Mouse (Mus musculus): ENCODE results near the gene Hacd2.

Gene Hacd2

DNA sequence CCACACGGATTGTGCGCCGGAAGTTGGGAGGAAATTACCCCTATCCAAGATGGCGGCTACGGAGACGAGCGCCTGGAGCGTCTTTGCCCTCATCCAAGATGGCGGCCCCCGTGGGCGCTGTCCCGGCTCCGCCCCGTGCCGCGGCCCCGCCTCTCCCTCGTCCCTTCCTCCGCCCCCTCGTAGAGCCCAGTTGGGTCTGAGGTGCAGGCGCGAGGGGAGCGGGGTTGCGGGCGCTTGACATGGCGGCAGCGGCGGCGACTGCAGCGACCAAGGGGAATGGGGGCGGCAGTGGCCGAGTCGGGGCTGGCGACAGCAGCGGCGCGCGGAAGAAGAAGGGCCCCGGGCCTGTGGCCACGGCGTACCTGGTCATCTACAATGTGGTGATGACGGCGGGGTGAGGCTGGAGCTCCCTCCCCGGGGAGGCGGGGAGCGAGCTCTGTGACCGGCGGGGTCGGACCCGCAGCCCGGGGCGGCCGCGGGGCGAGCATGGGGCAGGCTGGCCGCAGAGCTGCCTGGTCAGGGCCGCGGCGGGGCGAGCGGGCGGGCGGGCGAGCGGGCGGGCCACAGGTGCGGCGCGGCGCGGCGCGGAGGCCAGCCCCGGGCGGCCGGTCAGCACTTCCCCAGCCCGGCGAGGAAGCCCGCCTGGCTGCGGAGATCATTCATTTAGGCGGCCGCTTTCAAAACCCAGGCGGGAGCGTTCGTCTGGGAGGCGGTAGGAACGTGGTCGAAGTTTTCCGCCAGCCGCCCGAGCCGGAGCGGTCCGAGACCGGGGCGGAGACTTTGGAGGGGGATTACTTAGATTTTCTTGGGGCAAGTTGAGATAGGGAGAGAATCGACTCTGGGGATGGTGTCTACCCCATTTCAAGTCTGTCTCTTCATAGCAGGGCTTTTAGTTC, at the start of gene Hacd2:
Hacd2 (plus strand) TSS at position 187 of the 896 bp plus-strand sequence.
- peak; percentile 90 for DNase-seq (ENCODE audit: low spot score)

DNA sequence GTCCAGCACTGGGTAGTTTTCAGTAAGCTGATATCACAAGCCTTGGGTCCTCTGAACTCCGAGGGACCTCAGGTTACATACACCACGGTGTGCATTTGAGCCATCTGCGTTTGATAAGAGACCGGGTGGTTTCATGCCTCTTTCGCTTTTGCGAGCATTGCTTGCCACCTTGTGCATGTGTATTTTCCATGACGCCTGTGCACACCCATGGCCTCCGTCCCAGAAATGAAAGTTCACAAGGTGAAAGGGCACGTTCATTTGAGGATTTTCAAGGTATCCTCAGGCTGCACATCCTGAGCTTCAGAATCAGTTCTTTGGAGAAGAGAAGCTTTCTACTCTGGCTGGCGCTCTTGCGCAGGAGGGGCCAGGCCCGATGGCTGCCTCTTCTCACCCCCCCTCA, 49.8 kb upstream of the Hacd2 start:
- DNase-seq (ENCODE audit: low spot score), result no peak

DNA sequence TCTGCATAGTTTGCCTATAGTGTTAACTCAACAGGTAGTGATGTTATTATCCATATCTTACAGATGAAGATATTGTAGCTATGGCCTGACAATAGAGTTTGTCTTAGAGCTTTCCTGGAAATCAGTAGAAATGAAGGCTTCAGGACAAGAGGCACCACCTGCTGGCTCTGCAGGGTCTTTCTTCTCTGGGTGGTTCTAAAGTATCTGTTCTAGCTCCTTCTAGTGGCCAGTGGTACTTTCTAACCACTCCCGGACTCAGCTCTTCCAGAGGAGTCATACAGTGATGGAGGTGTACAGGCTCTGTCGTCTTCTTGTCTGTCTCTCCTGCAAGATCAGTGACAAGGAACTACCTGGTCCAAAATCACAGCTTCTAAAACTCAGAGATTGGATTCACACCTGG, 46.7 kb upstream of the Hacd2 start:
- no peak for DNase-seq (ENCODE audit: low spot score)

- no peak for DNase-seq (ENCODE audit: low spot score)
Observed at GRCm38 (mm10) chr16:34976630-34977029, 45.6 kb upstream of the Hacd2 start.

- no peak for DNase-seq (ENCODE audit: low spot score)
Observed at GRCm38 (mm10) chr16:34978018-34978417, 44.2 kb upstream of the Hacd2 start.

- no peak for DNase-seq (ENCODE audit: low spot score)
Observed at GRCm38 (mm10) chr16:34981009-34981408, 41.2 kb upstream of the Hacd2 start.

DNA sequence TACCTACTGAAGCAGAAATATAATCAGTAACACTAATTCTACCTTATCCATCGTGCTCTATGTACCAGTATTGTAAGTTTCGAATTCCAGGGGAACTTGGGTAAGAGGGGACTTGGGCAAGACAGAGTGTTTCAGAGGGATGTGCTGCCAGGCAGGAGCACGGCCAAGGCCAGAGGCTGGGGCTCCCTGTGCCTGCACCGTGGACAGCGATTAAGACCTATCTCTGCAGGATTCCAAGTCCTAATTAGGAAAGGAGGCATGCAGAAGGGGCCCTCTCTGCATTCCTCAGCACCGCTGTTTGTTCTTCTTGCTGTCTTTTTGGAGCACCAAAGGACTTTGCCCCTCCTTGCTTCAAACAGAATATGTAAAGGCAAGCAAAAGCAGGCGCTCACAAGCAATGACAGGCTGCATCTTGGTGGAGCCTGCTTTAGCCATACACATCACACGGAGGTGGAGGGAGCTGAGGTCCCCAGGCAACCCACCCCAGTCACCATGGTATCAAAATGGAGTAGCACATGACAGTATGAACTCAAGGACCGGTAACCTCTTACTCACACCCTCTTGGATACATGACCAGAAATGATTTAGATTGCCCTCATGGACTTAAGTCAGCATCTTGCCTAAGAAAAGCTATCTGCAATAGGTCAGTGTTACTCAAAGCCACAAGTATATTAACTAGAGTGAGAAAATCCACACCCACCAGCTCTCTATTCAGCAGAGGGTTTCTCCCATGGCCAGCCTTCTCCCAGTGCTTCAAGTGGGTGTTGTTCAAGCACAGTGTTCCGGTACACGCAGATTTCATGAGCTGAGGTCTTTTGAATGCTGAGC, 37.8 kb upstream of the Hacd2 start:
- no peak for DNase-seq (ENCODE audit: low spot score)

DNA sequence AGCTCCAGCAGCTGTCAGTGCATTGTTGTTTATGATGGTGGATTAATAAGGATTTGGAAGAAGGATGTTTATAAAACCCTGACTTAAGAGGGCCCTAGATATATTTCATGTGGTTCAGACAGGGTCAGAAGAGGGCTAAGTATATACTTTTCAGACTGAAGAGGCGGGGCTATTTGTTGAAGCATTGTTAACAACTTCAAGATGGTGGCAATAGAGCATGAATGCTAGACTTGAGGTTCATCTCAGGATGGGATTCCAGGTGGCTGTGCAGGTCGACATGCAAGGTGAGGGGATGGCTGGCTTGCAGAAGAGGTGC, 37.2 kb upstream of the Hacd2 start:
- no peak for DNase-seq (ENCODE audit: low spot score)

- DNase-seq (ENCODE audit: low spot score), result no peak
Observed at GRCm38 (mm10) chr16:34986211-34986825, 35.9 kb upstream of the Hacd2 start.

DNA sequence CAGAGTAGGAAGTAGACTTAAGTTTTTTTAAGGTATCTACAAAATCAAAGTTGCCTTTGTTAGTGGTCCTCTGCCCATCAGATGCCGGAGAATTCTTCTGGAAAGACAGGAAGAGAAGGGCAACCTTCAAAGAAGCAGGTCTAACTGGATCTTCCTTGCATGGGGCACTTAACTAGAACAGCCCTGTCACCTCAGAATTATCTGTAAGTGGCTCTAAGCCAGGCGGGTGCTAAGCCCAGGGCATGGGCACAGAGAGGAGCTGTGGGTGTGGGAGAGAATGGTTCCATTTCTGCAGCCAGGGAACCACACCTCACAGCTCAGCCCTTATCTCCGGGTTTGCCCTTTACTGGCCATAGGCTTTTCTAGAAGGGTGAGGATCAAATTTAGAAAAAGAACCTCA, 30.9 kb upstream of the Hacd2 start:
- no peak for DNase-seq (ENCODE audit: low spot score)

DNA sequence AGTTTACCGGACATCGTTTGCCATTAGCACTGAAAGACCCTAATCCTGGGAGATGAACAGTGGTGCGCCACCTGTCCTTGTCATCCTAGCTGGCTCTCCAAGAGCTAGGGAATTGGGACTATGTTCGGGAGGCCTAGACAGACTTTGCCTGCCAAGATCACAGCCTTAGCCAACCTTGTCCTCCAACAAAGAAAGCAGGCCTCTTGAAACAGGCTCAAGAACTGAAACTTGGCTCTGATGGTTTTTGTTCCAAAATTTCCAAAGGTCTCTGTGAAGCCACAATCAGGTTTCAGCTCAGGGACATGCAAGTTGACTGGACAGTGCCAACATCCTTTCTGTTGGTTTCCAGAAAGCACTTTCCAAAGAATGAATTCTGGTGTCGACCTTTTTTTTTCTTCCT, 29.4 kb upstream of the Hacd2 start:
- no peak for DNase-seq (ENCODE audit: low spot score)

DNA sequence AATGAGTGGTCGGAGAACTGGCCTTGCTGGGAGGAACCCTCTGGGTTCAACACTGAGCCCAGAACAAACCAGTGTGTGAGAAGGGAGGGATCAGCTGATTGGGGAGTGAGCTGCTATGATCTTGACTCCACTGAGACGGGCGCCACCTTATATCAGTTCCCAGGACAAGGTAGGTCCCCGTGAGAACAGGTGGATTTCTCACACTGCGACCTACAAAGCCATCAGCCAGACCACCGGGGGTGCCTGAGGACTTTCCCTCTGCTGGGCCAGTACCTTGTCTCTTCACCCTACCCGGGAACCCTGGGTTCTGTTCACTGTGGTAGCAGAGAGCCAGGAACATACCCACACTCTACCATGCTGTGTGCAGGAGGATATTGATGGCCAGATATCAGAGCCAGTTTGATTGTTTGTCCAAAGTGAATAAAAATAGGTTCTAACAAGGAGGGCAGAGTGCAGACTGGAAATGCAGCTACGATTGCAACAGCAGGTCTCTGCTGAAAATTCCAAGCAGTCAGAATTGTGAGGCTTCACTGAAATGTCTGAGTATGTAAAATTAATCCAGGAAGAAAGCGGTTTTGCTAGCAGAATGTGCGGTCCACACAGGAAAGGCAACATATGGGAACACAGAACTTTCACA, 28.4 kb upstream of the Hacd2 start:
- no peak for DNase-seq (ENCODE audit: low spot score)

- DNase-seq (ENCODE audit: low spot score), result no peak
Observed at GRCm38 (mm10) chr16:34994641-34995141, 27.5 kb upstream of the Hacd2 start.

GRCm38 (mm10) chr16:34996133-34996532, 26.1 kb upstream of the Hacd2 start:
- DNase-seq (ENCODE audit: low spot score), result no peak

DNA sequence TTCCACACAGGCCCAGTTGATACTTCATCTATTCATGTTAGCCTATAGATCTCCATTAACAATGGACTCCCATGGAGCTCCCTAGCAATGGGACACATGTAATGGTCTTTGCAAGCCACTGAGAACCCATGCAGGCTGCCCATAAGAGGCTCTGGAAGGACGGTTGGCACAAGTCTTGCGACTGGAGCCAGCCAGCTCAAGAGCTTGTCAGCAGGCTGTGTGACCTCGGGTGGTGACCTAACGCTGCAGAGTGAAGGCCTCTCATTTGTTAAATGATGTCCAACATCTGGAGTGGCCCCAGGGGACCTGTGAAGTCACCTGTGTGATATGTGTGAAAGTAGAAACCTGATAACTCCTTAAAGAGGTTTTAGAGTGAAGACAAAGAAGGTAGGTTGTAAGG, 25.2 kb upstream of the Hacd2 start:
- DNase-seq (ENCODE audit: low spot score), result no peak

DNA sequence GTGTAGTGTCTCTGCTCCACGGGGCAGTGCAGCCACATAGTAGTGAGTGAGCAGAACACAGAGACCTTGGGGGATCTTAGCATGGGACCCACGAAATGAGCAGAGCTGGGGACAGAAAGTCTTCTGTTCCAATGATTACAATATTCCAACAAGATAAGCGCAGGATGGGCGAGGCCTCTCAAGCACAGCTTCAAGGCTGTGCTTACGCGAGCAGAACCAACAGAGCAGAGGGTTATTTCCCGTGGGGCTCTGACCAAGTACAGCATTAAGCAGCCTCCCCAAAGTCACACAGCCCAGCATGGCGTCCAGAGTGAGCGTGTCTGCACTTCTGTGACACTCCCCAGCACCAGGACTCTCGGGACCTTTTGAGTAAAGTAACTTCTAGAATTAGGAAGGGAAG, 24.7 kb upstream of the Hacd2 start:
- no peak for DNase-seq (ENCODE audit: low spot score)

GRCm38 (mm10) chr16:34999016-34999415, 23.2 kb upstream of the Hacd2 start:
- no peak for DNase-seq (ENCODE audit: low spot score)

- DNase-seq (ENCODE audit: low spot score), result no peak
Observed at GRCm38 (mm10) chr16:34999986-35000385, 22.2 kb upstream of the Hacd2 start.

- DNase-seq (ENCODE audit: low spot score), result no peak
Observed at GRCm38 (mm10) chr16:35000923-35001560, 21.2 kb upstream of the Hacd2 start.

DNA sequence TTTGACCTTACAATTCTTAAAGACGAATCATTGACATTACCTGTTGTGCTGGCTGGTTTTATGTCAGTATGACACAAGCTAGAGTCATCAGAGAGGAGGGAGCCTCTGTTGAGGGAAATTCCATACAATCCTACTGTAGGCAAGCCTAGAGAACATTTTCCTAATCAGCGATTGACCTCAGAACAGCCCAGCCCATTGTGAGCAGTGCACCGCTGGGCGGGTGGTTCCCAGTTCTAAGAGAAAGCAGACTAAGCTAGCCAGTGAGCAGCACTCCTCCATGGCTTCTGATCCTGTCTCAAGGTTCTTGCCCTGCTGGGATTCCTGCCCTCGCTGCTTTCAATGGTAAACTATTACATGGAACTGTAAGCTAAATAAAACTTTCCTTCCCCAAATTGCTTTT, 17.9 kb upstream of the Hacd2 start:
- no peak for DNase-seq (ENCODE audit: low spot score)

DNA sequence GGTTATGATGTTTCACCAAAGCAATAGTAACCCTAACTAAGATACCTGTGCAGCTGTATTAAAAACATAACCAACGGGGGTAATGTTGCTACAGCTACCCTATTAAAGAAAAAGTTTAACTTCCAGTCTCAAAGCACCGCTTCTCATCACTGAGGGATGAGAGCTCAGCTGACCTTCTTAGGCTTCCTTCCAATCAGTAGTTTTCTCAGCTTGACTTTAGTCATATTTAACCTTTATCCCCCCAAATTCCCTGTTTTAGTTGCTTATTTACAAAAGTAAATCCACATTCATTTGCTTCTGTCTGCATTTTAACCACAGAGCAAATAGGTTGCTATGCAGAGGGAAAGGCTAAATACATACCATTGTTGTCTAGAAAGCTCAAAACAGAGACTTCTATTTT, 17.5 kb upstream of the Hacd2 start:
- DNase-seq (ENCODE audit: low spot score), result no peak

GRCm38 (mm10) chr16:35006251-35006650, 16.0 kb upstream of the Hacd2 start:
- no peak for DNase-seq (ENCODE audit: low spot score)

Data from c-Kit-positive CD71-positive TER-119-positive erythroid progenitor cells, embryonic 14.5 days (primary cell).